In genomic region chr14:78816411-78816810, GRCm38 (mm10) we compare ENCODE assay signal across 22 mouse cellular contexts. TPM values are rescaled to one million over a fixed set of nuclear protein-coding genes. Genes with fewer than 3 reads are reported as not detected.
DNase-seq lines count a peak whose midpoint lies in the region; ATAC-seq and TF ChIP-seq lines count a peak whose summit lies in the region.
"Had no signal": no experiment of that assay in that cellular context is flagged by ENCODE, and none has a peak within 500 bp of the region (broad histone marks: within the 10 kb centered on the region; RNA-seq: fewer than 3 reads in every experiment).

No protein-coding gene starts in this region.

- H3K36me3 ChIP-seq in intestine, embryonic 16.5 days (ENCODE audit: control insufficient read depth, insufficient read depth, low read length) = no peaks in the 10 kb centered on the region
- H3K36me3 ChIP-seq in intestine, embryonic 15.5 days = no peaks in the 10 kb centered on the region
- H3K36me3 ChIP-seq in kidney, postnatal 0 days (ENCODE audit: insufficient read depth, low read length) = no peaks in the 10 kb centered on the region
- no peaks in the 10 kb centered on the region for H3K36me3 ChIP-seq in liver, embryonic 12.5 days
- no peaks in the 10 kb centered on the region for H3K36me3 ChIP-seq in midbrain, embryonic 13.5 days
- H3K36me3 ChIP-seq: embryonic facial prominence, embryonic 12.5 days had no signal

- no peaks in the 10 kb centered on the region for H3K4me1 ChIP-seq in intestine, embryonic 16.5 days (ENCODE audit: control insufficient read depth, insufficient read depth, low read length)
- no peaks in the 10 kb centered on the region for H3K4me1 ChIP-seq in intestine, embryonic 15.5 days (replicated peaks)
- H3K4me1 ChIP-seq in kidney, postnatal 0 days (replicated peaks; ENCODE audit: insufficient read depth, low read length) = no peaks in the 10 kb centered on the region
- H3K4me1 ChIP-seq in liver, embryonic 12.5 days = no peaks in the 10 kb centered on the region
- H3K4me1 ChIP-seq in lung, adult 2 months (ENCODE audit: control insufficient read depth, insufficient read depth, low read length) = no peaks in the 10 kb centered on the region
- H3K4me1 ChIP-seq in midbrain, embryonic 13.5 days (replicated peaks) = no peaks in the 10 kb centered on the region
- H3K4me1 ChIP-seq: embryonic facial prominence, embryonic 12.5 days had no signal

- no peaks in the 10 kb centered on the region for H3K9me3 ChIP-seq in intestine, embryonic 16.5 days (ENCODE audit: control insufficient read depth, low read length)
- H3K9me3 ChIP-seq in intestine, embryonic 15.5 days = no peaks in the 10 kb centered on the region
- H3K9me3 ChIP-seq in kidney, postnatal 0 days (replicated peaks; ENCODE audit: low read length) = no peaks in the 10 kb centered on the region
- H3K9me3 ChIP-seq in liver, embryonic 12.5 days (replicated peaks) = no peaks in the 10 kb centered on the region
- H3K9me3 ChIP-seq in midbrain, embryonic 13.5 days = peaks cover 6% of the 10 kb centered on the region
- H3K9me3 ChIP-seq: embryonic facial prominence, embryonic 12.5 days had no signal

- DNase-seq in kidney, postnatal 0 days (ENCODE audit: low spot score) = no peak
- peak; percentile 57 for DNase-seq in yolk sac, embryonic 10.5 days (ENCODE audit: low spot score)
- no peak for DNase-seq in lung, adult 2 months
- DNase-seq in layer of hippocampus, postnatal 14 days (ENCODE audit: low spot score in 2 of 2) = no peak
- DNase-seq: adrenal gland, adult 2 months; cerebellum, adult 9-10 months; gastrocnemius, postnatal 25 days; heart, adult 2 months; heart, postnatal 4 days; layer of hippocampus, postnatal 36 days; lung, embryonic 14.5 days; lung, postnatal 36 days; right cerebral cortex, postnatal 25 days; thymus, postnatal 14 days had no signal

- no peak for TF ChIP-seq CTCF in kidney, postnatal 0 days (IDR thresholded peaks at IDR 0.05; ENCODE audit: low read depth)
- TF ChIP-seq CTCF in lung, adult 2 months (IDR thresholded peaks at IDR 0.05; ENCODE audit: insufficient read depth, low read length) = no peak

- ATAC-seq in intestine, embryonic 16.5 days = 0 out of 2 replicates have a peak, but pooled peaks have one; percentile 44
- no peak for ATAC-seq in intestine, embryonic 15.5 days
- ATAC-seq in kidney, postnatal 0 days (replicated peaks; ENCODE audit: low FRiP score, low read depth) = peak; percentile 84
- peak; percentile 52; the same call in 1 of the 2 replicates for ATAC-seq in liver, embryonic 12.5 days
- ATAC-seq in midbrain, embryonic 13.5 days = no peak
- ATAC-seq: forebrain, embryonic 14.5 days; hindbrain, embryonic 16.5 days had no signal

- H3K4me2 ChIP-seq in intestine, embryonic 16.5 days (ENCODE audit: low read depth, low read length) = no peak overlapping the region
- H3K4me2 ChIP-seq in intestine, embryonic 15.5 days (replicated peaks) = no peak overlapping the region
- H3K4me2 ChIP-seq in kidney, postnatal 0 days (ENCODE audit: low read length) = no peak overlapping the region; the same call in 1 of the 2 replicates
- no peak overlapping the region for H3K4me2 ChIP-seq in liver, embryonic 12.5 days
- no peak overlapping the region for H3K4me2 ChIP-seq in midbrain, embryonic 13.5 days (replicated peaks)
- H3K4me2 ChIP-seq: embryonic facial prominence, embryonic 12.5 days; lung, embryonic 14.5 days had no signal

- no peak overlapping the region for H3K4me3 ChIP-seq in intestine, embryonic 16.5 days (ENCODE audit: low read length)
- no peak overlapping the region for H3K4me3 ChIP-seq in intestine, embryonic 15.5 days (replicated peaks)
- H3K4me3 ChIP-seq in kidney, postnatal 0 days (replicated peaks; ENCODE audit: low read depth, low read length) = no peak overlapping the region
- no peak overlapping the region for H3K4me3 ChIP-seq in liver, embryonic 12.5 days
- H3K4me3 ChIP-seq in lung, adult 2 months (replicated peaks; ENCODE audit: extremely low read depth, low read depth, low read length) = no peak overlapping the region
- no peak overlapping the region for H3K4me3 ChIP-seq in midbrain, embryonic 13.5 days (replicated peaks)
- H3K4me3 ChIP-seq: embryonic facial prominence, embryonic 12.5 days; erythroblast, embryonic 14.5 days; heart, adult 2 months had no signal

- 25% methylated on average over 2 of the region's 3 CpGs for WGBS in intestine, embryonic 16.5 days
- WGBS in intestine, embryonic 15.5 days = 13% methylated on average over 2 of the region's 3 CpGs
- 11% methylated on average over 3 of the region's 3 CpGs for WGBS in kidney, postnatal 0 days
- 5% methylated on average over 2 of the region's 3 CpGs for WGBS in liver, embryonic 12.5 days (ENCODE audit: insufficient replicate concordance)
- 47% methylated on average over 3 of the region's 3 CpGs for WGBS in lung, adult 2 months
- 13% methylated on average over 2 of the region's 3 CpGs for WGBS in midbrain, embryonic 13.5 days

- TF ChIP-seq POLR2A in lung, adult 2 months (IDR thresholded peaks at IDR 0.05; ENCODE audit: borderline replicate concordance, extremely low read depth, low read depth, low read length) = no peak

- no peaks in the 10 kb centered on the region for H3K27me3 ChIP-seq in intestine, embryonic 16.5 days (replicated peaks; ENCODE audit: control insufficient read depth, insufficient read depth, low read length)
- no peaks in the 10 kb centered on the region for H3K27me3 ChIP-seq in intestine, embryonic 15.5 days (replicated peaks)
- H3K27me3 ChIP-seq in kidney, postnatal 0 days (ENCODE audit: insufficient read depth, low read length) = no peaks in the 10 kb centered on the region
- no peaks in the 10 kb centered on the region for H3K27me3 ChIP-seq in liver, embryonic 12.5 days (replicated peaks)
- no peaks in the 10 kb centered on the region for H3K27me3 ChIP-seq in midbrain, embryonic 13.5 days
- H3K27me3 ChIP-seq: embryonic facial prominence, embryonic 12.5 days had no signal

- H3K27ac ChIP-seq in intestine, embryonic 16.5 days (ENCODE audit: low read length) = no peak overlapping the region
- H3K27ac ChIP-seq in intestine, embryonic 15.5 days = no peak overlapping the region
- H3K27ac ChIP-seq in kidney, postnatal 0 days = no peak overlapping the region
- no peak overlapping the region for H3K27ac ChIP-seq in liver, embryonic 12.5 days
- no peak overlapping the region for H3K27ac ChIP-seq in midbrain, embryonic 13.5 days
- H3K27ac ChIP-seq: embryonic facial prominence, embryonic 12.5 days; heart, adult 2 months had no signal

- H3K9ac ChIP-seq in intestine, embryonic 16.5 days (ENCODE audit: low read depth, low read length) = no peak overlapping the region
- H3K9ac ChIP-seq in intestine, embryonic 15.5 days = no peak overlapping the region
- no peak overlapping the region for H3K9ac ChIP-seq in kidney, postnatal 0 days (ENCODE audit: low read depth, low read length)
- no peak overlapping the region for H3K9ac ChIP-seq in liver, embryonic 12.5 days
- no peak overlapping the region for H3K9ac ChIP-seq in midbrain, embryonic 13.5 days (replicated peaks)
- H3K9ac ChIP-seq: embryonic facial prominence, embryonic 12.5 days; lung, embryonic 14.5 days had no signal

RNA-seq across cellular contexts. Expression of gene Vwa8, which starts 32.4 kb away (rescaled TPM):
- polyA plus RNA-seq in intestine, embryonic 16.5 days (2015; fragmentation: Nextera tagmentation; extraction: Ambion mirVana) = 13.9 and 16.6 TPM in 2 replicates
- polyA plus RNA-seq in intestine, embryonic 15.5 days (2015; fragmentation: Nextera tagmentation; extraction: Ambion mirVana) = 13.5 and 13.8 TPM in 2 replicates
- polyA plus RNA-seq in kidney, postnatal 0 days (2015; fragmentation: Nextera tagmentation; extraction: Ambion mirVana) = 18.2 and 20.9 TPM in 2 replicates
- 7.6 and 8.5 TPM in 2 replicates for polyA plus RNA-seq in liver, embryonic 12.5 days (2016; fragmentation: Nextera tagmentation; extraction: Ambion mirVana)
- 11.0 and 16.3 TPM in 2 replicates for polyA plus RNA-seq in lung, adult 2 months (2012; rRNA removed)
- 5.0 and 5.7 TPM in 2 replicates for polyA plus RNA-seq in midbrain, embryonic 13.5 days (2015; fragmentation: Nextera tagmentation; extraction: Ambion mirVana)
- total RNA-seq in layer of hippocampus, postnatal 14 days (2021) = 10 to 100 TPM; 24.2 to 24.9 TPM

Comparison
In these comparisons a context has a peak if more than half of its experiments do, and no peak if none do; other contexts are left out.
1. ATAC-seq: peak in intestine, embryonic 16.5 days (single experiment), kidney, postnatal 0 days (single experiment) and liver, embryonic 12.5 days (single experiment); none in intestine, embryonic 15.5 days (single experiment) and midbrain, embryonic 13.5 days (single experiment).